ENCODE assay signal across 8 mouse cellular contexts in genomic region chr14:72371702-72372277, GRCm38 (mm10).
A peak's percentile ranks its signal among the peaks of the same experiment; 100 is the strongest.
DNase-seq lines count a peak whose midpoint lies in the region; TF ChIP-seq lines count a peak whose summit lies in the region.

No protein-coding gene starts in this region.

- peak; percentile 77 for TF ChIP-seq CTCF in bone marrow macrophage, adult 2 months (IDR thresholded peaks at IDR 0.05; ENCODE audit: low read depth, low read length)
- TF ChIP-seq CTCF in embryonic fibroblast, embryonic 13.5 days (IDR thresholded peaks at IDR 0.05; ENCODE audit: borderline replicate concordance, insufficient read depth, low read length): peak; percentile 80
- TF ChIP-seq CTCF in olfactory bulb, adult 2 months (IDR thresholded peaks at IDR 0.05; ENCODE audit: insufficient read depth, low read depth, low read length): peak; percentile 92

- H3K4me3 ChIP-seq in bone marrow macrophage, adult 2 months (ENCODE audit: insufficient read depth, low read length): no peak overlapping the region
- H3K4me3 ChIP-seq in embryonic fibroblast, embryonic 13.5 days (ENCODE audit: insufficient read depth, low read length): no peak overlapping the region
- no peak overlapping the region for H3K4me3 ChIP-seq in olfactory bulb, adult 2 months (ENCODE audit: insufficient read depth, low read depth, low read length)

- intact Hi-C loops in heart, postnatal 10 days (cut with DNase I): loop anchor here (5.0 to 10.0 kb wide), 2 partner anchors 613 to 1589 kb away; no protein-coding TSS in a partner anchor

- no peaks in the 10 kb centered on the region for H3K4me1 ChIP-seq in bone marrow macrophage, adult 2 months (ENCODE audit: control insufficient read depth, insufficient read depth, low read length)
- no peaks in the 10 kb centered on the region for H3K4me1 ChIP-seq in embryonic fibroblast, embryonic 13.5 days (ENCODE audit: control insufficient read depth, insufficient read depth, low read length)
- peaks cover 2% of the 10 kb centered on the region; the same call in 1 of the 2 replicates for H3K4me1 ChIP-seq in olfactory bulb, adult 2 months (ENCODE audit: control insufficient read depth, insufficient read depth, low read length)

- peak; percentile 18 for DNase-seq in CD4-positive helper T cell, adult 2 months (ENCODE audit: low read depth, low spot score)
- peak; percentile 67 to 77 for DNase-seq in heart, postnatal 10 days
- DNase-seq in kidney, postnatal 36 days: peak; percentile 33 to 82
- peak; percentile 28 to 29 for DNase-seq in lung, adult 18-20 months
- peak; percentile 59 for DNase-seq in thymus, postnatal 25 days

- WGBS in olfactory bulb, adult 2 months: 7% methylated on average over 10 of the region's 10 CpGs

- H3K27ac ChIP-seq in bone marrow macrophage, adult 2 months (ENCODE audit: insufficient read depth, low read depth, low read length): no peak overlapping the region
- H3K27ac ChIP-seq in embryonic fibroblast, embryonic 13.5 days (ENCODE audit: insufficient read depth, low read length): no peak overlapping the region
- H3K27ac ChIP-seq in olfactory bulb, adult 2 months (ENCODE audit: insufficient read depth, low read depth, low read length): no peak overlapping the region

- no peak for TF ChIP-seq POLR2A in bone marrow macrophage, adult 2 months (IDR thresholded peaks at IDR 0.05; ENCODE audit: borderline replicate concordance, low read depth, low read length)
- TF ChIP-seq POLR2A in embryonic fibroblast, embryonic 13.5 days (IDR thresholded peaks at IDR 0.05; ENCODE audit: low read depth, low read length): no peak
- TF ChIP-seq POLR2A in olfactory bulb, adult 2 months (IDR thresholded peaks at IDR 0.05; ENCODE audit: insufficient read depth, low read depth, low read length): no peak

Comparison
In these comparisons a context has a peak if more than half of its experiments do, and no peak if none do; other contexts are left out.
1. DNase-seq: peak in every context shown above with its lines; median percentile 72 in heart, postnatal 10 days; 59 in thymus, postnatal 25 days; 58 in kidney, postnatal 36 days; 28 in lung, adult 18-20 months; 18 in CD4-positive helper T cell, adult 2 months.